ENCODE assay signal across 9 mouse cellular contexts in the genomic region with DNA sequence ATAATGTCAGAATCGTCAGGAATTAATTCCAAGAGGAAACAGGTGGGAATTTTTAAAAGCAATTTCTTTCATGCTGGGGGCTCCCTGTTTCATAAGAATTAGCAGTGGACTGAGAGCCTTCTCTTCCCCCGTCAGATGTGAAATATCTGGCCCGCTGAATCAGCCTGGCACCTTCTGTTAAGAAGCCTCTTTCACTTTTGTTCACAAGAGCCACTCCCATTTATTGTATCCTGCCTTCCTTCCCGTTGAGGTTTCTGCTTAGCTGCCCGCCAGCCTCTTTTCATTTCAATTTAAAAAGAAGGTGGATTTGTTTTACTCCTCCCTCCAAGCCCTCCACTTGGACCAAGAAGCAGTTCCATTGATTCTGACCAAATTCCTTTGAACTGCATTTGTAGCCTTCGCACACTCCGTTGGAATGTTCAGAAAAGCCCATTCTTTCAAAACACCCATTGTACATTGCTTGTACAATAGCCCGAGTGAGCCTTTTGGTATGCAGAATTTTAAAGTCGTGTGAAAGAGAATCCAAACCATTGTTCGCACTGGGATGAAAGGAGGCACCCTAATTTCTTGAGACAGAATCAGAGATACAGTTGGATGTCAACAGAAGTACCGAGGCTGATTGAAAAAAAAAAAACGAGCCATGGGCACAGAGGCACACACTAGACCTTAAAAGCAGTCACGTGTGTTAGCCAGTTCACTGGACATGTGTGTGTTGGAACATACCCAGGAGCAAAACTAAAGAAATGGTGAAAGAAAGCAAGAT.
DNase-seq lines count a peak whose midpoint lies in the region; ATAC-seq and TF ChIP-seq lines count a peak whose summit lies in the region.
"Had no signal": no experiment of that assay in that cellular context is flagged by ENCODE, and none has a peak within 500 bp of the region (broad histone marks: within the 10 kb centered on the region; RNA-seq: fewer than 3 reads in every experiment).

No protein-coding gene starts in this region.

- DNase-seq in kidney, postnatal 0 days (ENCODE audit: low spot score) = no peak
- DNase-seq in kidney, adult 9 months = no peak
- DNase-seq in embryonic facial prominence, embryonic 10.5 days (ENCODE audit: low spot score) = no peak
- no peak for DNase-seq in neural tube, embryonic 11.5 days (ENCODE audit: low spot score)
- DNase-seq in frontal cortex, postnatal 14 days (ENCODE audit: low spot score in 2 of 2) = no peak
- no peak for DNase-seq in urinary bladder, adult 18-20 months (ENCODE audit: low spot score in 2 of 2)
- DNase-seq in left cerebral cortex, adult 11 months (ENCODE audit: low spot score) = no peak

- no peaks in the 10 kb centered on the region for H3K36me3 ChIP-seq in kidney, postnatal 0 days (ENCODE audit: insufficient read depth, low read length)
- H3K36me3 ChIP-seq in embryonic facial prominence, embryonic 10.5 days (replicated peaks) = no peaks in the 10 kb centered on the region
- H3K36me3 ChIP-seq in neural tube, embryonic 11.5 days (ENCODE audit: control insufficient read depth, insufficient read depth, low read length) = no peaks in the 10 kb centered on the region

- 40% methylated on average over 13 of the region's 13 CpGs for WGBS in kidney, postnatal 0 days
- WGBS in embryonic facial prominence, embryonic 10.5 days = 20% methylated on average over 13 of the region's 13 CpGs
- WGBS in neural tube, embryonic 11.5 days = 21% methylated on average over 13 of the region's 13 CpGs

- H3K4me2 ChIP-seq in kidney, postnatal 0 days (ENCODE audit: low read length) = 0 out of 2 replicates have a peak overlapping the region, but pooled peaks have one; percentile 4
- peak overlapping the region; percentile 17; the same call in 1 of the 2 replicates for H3K4me2 ChIP-seq in neural tube, embryonic 11.5 days (ENCODE audit: low read depth)

- no peaks in the 10 kb centered on the region for H3K9me3 ChIP-seq in kidney, postnatal 0 days (replicated peaks; ENCODE audit: low read length)
- no peaks in the 10 kb centered on the region for H3K9me3 ChIP-seq in embryonic facial prominence, embryonic 10.5 days
- H3K9me3 ChIP-seq in neural tube, embryonic 11.5 days (ENCODE audit: control insufficient read depth, low read length) = no peaks in the 10 kb centered on the region

- no peak overlapping the region for H3K9ac ChIP-seq in kidney, postnatal 0 days (ENCODE audit: low read depth, low read length)
- H3K9ac ChIP-seq in neural tube, embryonic 11.5 days (ENCODE audit: low read length) = no peak overlapping the region

- ATAC-seq in kidney, postnatal 0 days (replicated peaks; ENCODE audit: low FRiP score, low read depth) = no peak
- peak; percentile 43 for ATAC-seq in inflammation-experienced regulatory T-cells, adult 6 months
- peak; percentile 28; the same call in 1 of the 2 replicates for ATAC-seq in neural tube, embryonic 11.5 days (ENCODE audit: insufficient read depth, low FRiP score, low TSS enrichment)
- ATAC-seq: Patski had no signal

- H3K27me3 ChIP-seq in kidney, postnatal 0 days (ENCODE audit: insufficient read depth, low read length) = no peaks in the 10 kb centered on the region
- H3K27me3 ChIP-seq in embryonic facial prominence, embryonic 10.5 days (replicated peaks; ENCODE audit: low read depth, poor library complexity, severe bottlenecking) = no peaks in the 10 kb centered on the region
- no peaks in the 10 kb centered on the region for H3K27me3 ChIP-seq in neural tube, embryonic 11.5 days (ENCODE audit: control insufficient read depth, insufficient read depth, low read length)

- H3K4me3 ChIP-seq in kidney, postnatal 0 days (replicated peaks; ENCODE audit: low read depth, low read length) = no peak overlapping the region
- peak overlapping the region; percentile 16; the same call in 1 of the 2 replicates for H3K4me3 ChIP-seq in embryonic facial prominence, embryonic 10.5 days
- no peak overlapping the region for H3K4me3 ChIP-seq in neural tube, embryonic 11.5 days (ENCODE audit: low read depth, low read length)

- no peak overlapping the region for H3K27ac ChIP-seq in kidney, postnatal 0 days
- peak overlapping the region; percentile 51 for H3K27ac ChIP-seq in embryonic facial prominence, embryonic 10.5 days (replicated peaks)
- H3K27ac ChIP-seq in neural tube, embryonic 11.5 days (ENCODE audit: low read depth, low read length) = peak overlapping the region; percentile 5

- no peak for TF ChIP-seq CTCF in kidney, postnatal 0 days (IDR thresholded peaks at IDR 0.05; ENCODE audit: low read depth)

- H3K4me1 ChIP-seq in kidney, postnatal 0 days (replicated peaks; ENCODE audit: insufficient read depth, low read length) = no peaks in the 10 kb centered on the region
- H3K4me1 ChIP-seq in embryonic facial prominence, embryonic 10.5 days = peaks cover 50% of the 10 kb centered on the region
- peaks cover 24% of the 10 kb centered on the region for H3K4me1 ChIP-seq in neural tube, embryonic 11.5 days (ENCODE audit: control insufficient read depth, insufficient read depth, low read length)
